Mouse (Mus musculus) kidney, postnatal 0 days (tissue): ENCODE results near the gene Tbc1d4. TPM values are rescaled to one million over a fixed set of nuclear protein-coding genes. Genes with fewer than 3 reads are reported as not detected.

ENCODE experiments used
- ATAC-seq: fragments of 200-750 bp; cut with Nextera tagmentation; replicated peaks from 2 replicates; pipeline ENCODE4 v1.8.0; 2017; ENCODE audit warnings: low read depth, moderate number of reproducible peaks, moderate TSS enrichment, moderate library complexity; ENCODE audit not compliant: low FRiP score
- DNase-seq: peaks from one replicate; pipeline ENCODE4 v3.0.0-alpha.2; 2016; ENCODE audit warnings: low spot score
- H3K27ac ChIP-seq: fragments of 300-500 bp; sonication (generic); 2 replicates; pipeline ENCODE4 v1.5.1; 2014; ENCODE audit warnings: mild to moderate bottlenecking
- H3K27me3 ChIP-seq: fragments of 300-500 bp; sonication (generic); 2 replicates; pipeline ENCODE4 v1.6.1; 2014; ENCODE audit warnings: low read length, mixed read lengths; ENCODE audit not compliant: insufficient read depth
- H3K36me3 ChIP-seq: fragments of 300-500 bp; sonication (generic); 2 replicates; pipeline ENCODE4 v1.6.1; 2014; ENCODE audit warnings: low read length, mixed read lengths; ENCODE audit not compliant: insufficient read depth
- H3K4me1 ChIP-seq: fragments of 300-500 bp; sonication (generic); replicated peaks from 2 replicates; pipeline ENCODE4 v1.6.1; 2014; ENCODE audit warnings: antibody characterized with exemption, low read length, mixed read lengths; ENCODE audit not compliant: insufficient read depth
- H3K4me2 ChIP-seq: fragments of 300-500 bp; sonication (generic); 2 replicates; pipeline ENCODE4 v1.6.1; 2014; ENCODE audit warnings: mild to moderate bottlenecking, low read length, moderate library complexity, mixed read lengths
- H3K4me3 ChIP-seq: fragments of 300-500 bp; sonication (generic); replicated peaks from 2 replicates; pipeline ENCODE4 v1.5.1; 2014; ENCODE audit warnings: low read depth, low read length
- H3K9ac ChIP-seq: fragments of 300-500 bp; sonication (generic); 2 replicates; pipeline ENCODE4 v1.6.1; 2014; ENCODE audit warnings: low read depth, low read length
- H3K9me3 ChIP-seq: fragments of 300-500 bp; sonication (generic); replicated peaks from 2 replicates; pipeline ENCODE4 v1.6.1; 2016; ENCODE audit warnings: low read length, inconsistent platforms, mixed read lengths
- CTCF ChIP-seq: IDR thresholded peaks from 2 replicates; pipeline ENCODE4 v1.5.1; 2016; ENCODE audit warnings: antibody characterized with exemption, low read depth, mild to moderate bottlenecking, moderate library complexity
- WGBS: fragments of 180-500 bp; shearing (Covaris S2); extraction: QIAGEN DNeasy Blood & Tissue Kit; methylation state at CpG from one replicate; pipeline ENCODE4 v1.1.7; 2014; 5-methylcytosine and 5-hydroxymethylcytosine counted together
- polyA plus RNA-seq: library from polyadenylated mRNA; unstranded; fragments of >200 nt; fragmentation: Nextera tagmentation; extraction: Ambion mirVana; gene quantifications from 2 replicates; pipeline ENCODE4 v1.2.1, GENCODE M21; 2015

The Tbc1d4 gene
- polyA plus RNA-seq, 1 experiment from 2014 or later: 15.9 TPM

DNA sequence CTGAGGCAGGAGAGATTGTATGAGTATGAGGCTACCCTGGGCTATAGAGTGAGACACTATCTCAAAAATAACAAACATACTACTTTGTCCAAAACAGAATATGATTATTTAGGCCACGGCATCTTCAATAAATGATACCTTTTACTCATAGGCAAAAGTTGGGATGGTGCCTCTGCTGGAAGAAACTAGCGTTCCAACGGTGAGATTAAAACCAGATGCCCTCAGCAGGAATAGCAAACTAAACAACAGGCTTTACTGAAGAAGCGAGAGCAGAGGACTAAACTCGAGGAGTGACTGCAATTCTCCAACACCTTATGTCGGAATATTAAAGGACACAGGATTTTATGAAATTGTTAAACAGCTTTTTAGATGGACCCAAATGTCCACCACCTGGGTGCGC is 101.0 kb downstream of the Tbc1d4 start:
- Histone ChIP-seq H3K9me3 (no peaks in the 10 kb centered on the region), H3K27me3 (no peaks in the 10 kb centered on the region), H3K9ac (no peak overlapping the region), H3K27ac (no peak overlapping the region), H3K4me2 (no peak overlapping the region), H3K4me1 (peaks cover 5% of the 10 kb centered on the region; the same call in 1 of the 2 replicates), H3K4me3 (no peak overlapping the region), H3K36me3 (no peaks in the 10 kb centered on the region)
- DNase-seq (no peak), ATAC-seq (no peak)
- no peak for TF ChIP-seq CTCF
- whole genome bisulfite sequencing: 86% methylated on average over 7 of the region's 7 CpGs

DNA sequence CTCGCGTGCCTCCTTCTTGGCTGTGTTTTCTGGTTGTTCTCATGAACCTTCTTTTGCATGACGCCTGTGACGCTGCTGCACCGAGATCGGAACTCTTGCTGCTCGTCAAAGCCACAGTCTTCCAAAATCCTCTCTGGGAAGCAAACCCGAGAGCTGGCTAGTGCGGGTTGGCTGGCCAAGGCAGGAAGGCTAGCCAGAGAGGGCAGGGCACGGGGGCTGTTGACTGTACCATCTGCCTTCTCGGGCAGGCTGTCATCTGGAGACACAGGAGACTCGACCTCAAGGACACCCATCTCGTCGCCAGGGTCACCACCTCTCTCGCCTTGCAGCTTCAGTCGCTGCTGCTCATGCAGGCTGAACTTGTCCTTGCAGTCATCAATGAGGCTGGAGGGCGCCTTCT is 101.8 kb downstream of the Tbc1d4 start:
- Histone ChIP-seq H3K9me3 (no peaks in the 10 kb centered on the region), H3K4me1 (peaks cover 2% of the 10 kb centered on the region; the same call in 1 of the 2 replicates), H3K27ac (no peak overlapping the region), H3K4me2 (no peak overlapping the region), H3K4me3 (no peak overlapping the region), H3K27me3 (no peaks in the 10 kb centered on the region), H3K9ac (no peak overlapping the region), H3K36me3 (no peaks in the 10 kb centered on the region)
- TF ChIP-seq CTCF: no peak
- 79% methylated on average over 17 of the region's 17 CpGs for WGBS
- ATAC-seq: no peak
- DNase-seq: no peak

GRCm38 (mm10) chr14:101505805-101506204 is 103.2 kb downstream of the Tbc1d4 start:
- no peak for TF ChIP-seq CTCF
- ATAC-seq: no peak
- Histone ChIP-seq H3K27me3 (no peaks in the 10 kb centered on the region), H3K4me1 (no peaks in the 10 kb centered on the region), H3K9me3 (no peaks in the 10 kb centered on the region), H3K27ac (no peak overlapping the region), H3K4me2 (no peak overlapping the region), H3K36me3 (no peaks in the 10 kb centered on the region), H3K4me3 (no peak overlapping the region), H3K9ac (no peak overlapping the region)
- DNase-seq: no peak

DNA sequence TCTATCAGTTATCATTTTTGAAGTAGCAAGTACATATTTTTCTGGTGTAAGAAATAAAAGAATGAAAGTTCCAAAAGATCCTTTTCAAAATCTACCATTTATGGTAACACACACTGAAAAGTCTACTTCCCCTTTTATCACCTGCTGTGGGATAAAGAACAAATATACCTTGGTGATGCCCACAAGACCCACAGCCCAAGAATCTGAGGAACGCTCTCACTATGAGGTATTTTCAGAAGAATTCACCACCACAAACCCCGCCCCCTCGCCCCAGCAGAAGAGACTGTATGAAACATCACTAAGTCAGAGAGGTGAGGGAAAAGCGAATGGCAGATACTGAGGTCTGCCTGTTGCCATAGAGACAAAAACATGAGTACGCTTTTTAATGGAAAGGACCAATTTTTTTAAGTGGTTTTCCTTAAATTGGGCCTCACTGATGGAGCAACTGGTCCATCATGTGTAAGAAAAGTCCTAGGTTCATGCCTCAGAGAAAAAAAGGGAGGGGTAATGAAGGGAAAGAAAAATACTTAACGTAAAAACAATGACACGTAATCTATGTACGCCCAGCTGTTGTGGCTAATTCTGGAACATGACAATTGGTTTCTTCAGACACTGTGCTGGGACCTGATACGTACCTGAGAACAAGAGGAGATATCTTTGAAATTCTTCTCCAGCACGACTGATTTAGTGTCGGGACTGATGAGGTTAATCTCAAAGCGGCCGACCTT is 104.4 kb downstream of the Tbc1d4 start:
- TF ChIP-seq CTCF: no peak
- no peak for ATAC-seq
- Histone ChIP-seq H3K4me2 (no peak overlapping the region), H3K27me3 (no peaks in the 10 kb centered on the region), H3K9ac (no peak overlapping the region), H3K9me3 (no peaks in the 10 kb centered on the region), H3K4me3 (no peak overlapping the region), H3K27ac (no peak overlapping the region), H3K36me3 (no peaks in the 10 kb centered on the region), H3K4me1 (no peaks in the 10 kb centered on the region)
- DNase-seq: no peak
- 88% methylated on average over 13 of the region's 13 CpGs for WGBS

- H3K9me3 ChIP-seq: no peaks in the 10 kb centered on the region
- ATAC-seq (no peak), DNase-seq (no peak)
- WGBS: 83% methylated on average over 3 of the region's 3 CpGs
- no peaks in the 10 kb centered on the region for H3K27me3 ChIP-seq
- TF ChIP-seq CTCF: no peak
- H3K9ac ChIP-seq: no peak overlapping the region
- H3K4me1 ChIP-seq: no peaks in the 10 kb centered on the region
- H3K4me3 ChIP-seq: no peak overlapping the region
- no peaks in the 10 kb centered on the region for H3K36me3 ChIP-seq
- no peak overlapping the region for H3K27ac ChIP-seq
- H3K4me2 ChIP-seq: no peak overlapping the region
Measured at GRCm38 (mm10) chr14:101503168-101503961, 105.6 kb downstream of the Tbc1d4 start.

DNA sequence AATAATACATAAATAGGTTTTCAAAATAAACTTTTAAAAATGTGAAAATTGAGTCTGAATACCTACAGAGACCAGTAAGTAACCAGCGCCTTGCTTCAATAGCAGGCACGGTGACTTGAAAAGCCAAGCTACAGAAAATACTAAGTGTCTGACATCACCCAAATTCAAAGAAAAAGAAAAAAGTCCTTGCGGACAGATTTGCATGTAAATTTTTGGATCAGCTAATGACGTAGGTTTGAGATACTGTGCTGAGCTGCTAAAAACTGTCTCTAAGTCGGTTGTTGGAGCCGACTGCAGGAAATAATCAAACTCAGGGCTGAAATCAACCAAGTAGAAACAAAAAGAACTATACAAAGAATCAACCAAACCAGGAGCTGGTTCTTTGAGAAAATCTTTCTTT is 107.1 kb downstream of the Tbc1d4 start:
- no peak for DNase-seq
- H3K36me3 ChIP-seq: no peaks in the 10 kb centered on the region
- H3K4me2 ChIP-seq: no peak overlapping the region
- no peaks in the 10 kb centered on the region for H3K4me1 ChIP-seq
- H3K4me3 ChIP-seq: no peak overlapping the region
- no peak for ATAC-seq
- no peak overlapping the region for H3K27ac ChIP-seq
- 79% methylated on average over 6 of the region's 6 CpGs for WGBS
- TF ChIP-seq CTCF: no peak
- no peak overlapping the region for H3K9ac ChIP-seq
- no peaks in the 10 kb centered on the region for H3K27me3 ChIP-seq
- no peaks in the 10 kb centered on the region for H3K9me3 ChIP-seq
